7 mouse cellular contexts compared by ENCODE assay signal in genomic region chr13:117602181-117602580, GRCm38 (mm10). TPM values are rescaled to one million over a fixed set of nuclear protein-coding genes. Genes with fewer than 3 reads are reported as not detected.
A peak's percentile ranks its signal among the peaks of the same experiment; 100 is the strongest.
DNase-seq lines count a peak whose midpoint lies in the region; ATAC-seq and TF ChIP-seq lines count a peak whose summit lies in the region.

Hcn1 (plus strand) TSS chr13:117602320.

- H3K36me3 ChIP-seq in embryonic facial prominence, embryonic 10.5 days (replicated peaks) = no peaks in the 10 kb centered on the region
- H3K36me3 ChIP-seq in kidney, adult 2 months (ENCODE audit: control insufficient read depth, insufficient read depth, low read length) = no peaks in the 10 kb centered on the region
- no peaks in the 10 kb centered on the region for H3K36me3 ChIP-seq in limb, embryonic 12.5 days
- no peaks in the 10 kb centered on the region for H3K36me3 ChIP-seq in midbrain, embryonic 13.5 days
- H3K36me3 ChIP-seq in spleen, adult 2 months (ENCODE audit: control insufficient read depth, insufficient read depth, low read length) = no peaks in the 10 kb centered on the region

- no peaks in the 10 kb centered on the region for H3K9me3 ChIP-seq in embryonic facial prominence, embryonic 10.5 days
- no peaks in the 10 kb centered on the region for H3K9me3 ChIP-seq in limb, embryonic 12.5 days
- H3K9me3 ChIP-seq in midbrain, embryonic 13.5 days = no peaks in the 10 kb centered on the region

- TF ChIP-seq CTCF in kidney, adult 2 months (conservative IDR thresholded peaks at IDR 0.05; ENCODE audit: insufficient read depth, insufficient read length, low read depth, low read length) = peak; percentile 44; the same call in 1 of the 2 replicates
- peak; percentile 42; the same call in 1 of the 2 replicates for TF ChIP-seq CTCF in spleen, adult 2 months (IDR thresholded peaks at IDR 0.05; ENCODE audit: extremely low read depth, insufficient read depth, insufficient read length, insufficient replicate concordance)

- ATAC-seq in limb, embryonic 12.5 days (ENCODE audit: insufficient number of reproducible peaks, insufficient read depth, low FRiP score, low TSS enrichment, low read depth) = peak; percentile 93
- peak; percentile 99 for ATAC-seq in midbrain, embryonic 13.5 days

- H3K4me1 ChIP-seq in embryonic facial prominence, embryonic 10.5 days = peaks cover 15% of the 10 kb centered on the region
- H3K4me1 ChIP-seq in kidney, adult 2 months (ENCODE audit: control insufficient read depth, insufficient read depth, low read length) = 0 out of 2 replicates have a peak, but pooled peaks cover 3% of the 10 kb centered on the region
- peaks cover 11% of the 10 kb centered on the region for H3K4me1 ChIP-seq in limb, embryonic 12.5 days (replicated peaks)
- peaks cover 15% of the 10 kb centered on the region for H3K4me1 ChIP-seq in midbrain, embryonic 13.5 days (replicated peaks)
- H3K4me1 ChIP-seq in spleen, adult 2 months (ENCODE audit: control insufficient read depth, insufficient read depth, insufficient read length) = peaks cover 2% of the 10 kb centered on the region; the same call in 1 of the 2 replicates

- TF ChIP-seq POLR2A in kidney, adult 2 months (IDR thresholded peaks at IDR 0.05; ENCODE audit: low read depth, low read length) = no peak
- no peak for TF ChIP-seq POLR2A in spleen, adult 2 months (IDR thresholded peaks at IDR 0.05; ENCODE audit: low read depth, low read length)

- under 1% methylated on average over 45 of the region's 45 CpGs for WGBS in embryonic facial prominence, embryonic 10.5 days
- 1% methylated on average over 45 of the region's 45 CpGs for WGBS in kidney, adult 2 months
- WGBS in limb, embryonic 12.5 days = under 1% methylated on average over 45 of the region's 45 CpGs
- WGBS in midbrain, embryonic 13.5 days = under 1% methylated on average over 40 of the region's 45 CpGs
- 2% methylated on average over 45 of the region's 45 CpGs for WGBS in spleen, adult 2 months

- peak within 1 kb of the TSS; percentile 37 for H3K9ac ChIP-seq in limb, embryonic 12.5 days (replicated peaks)
- H3K9ac ChIP-seq in midbrain, embryonic 13.5 days (replicated peaks) = peak within 1 kb of the TSS; percentile 73

- peak within 1 kb of the TSS; percentile 54; the same call in 1 of the 2 replicates for H3K27ac ChIP-seq in embryonic facial prominence, embryonic 10.5 days (replicated peaks)
- no peak within 1 kb of the TSS for H3K27ac ChIP-seq in kidney, adult 2 months (ENCODE audit: insufficient read depth, low read depth, low read length)
- H3K27ac ChIP-seq in limb, embryonic 12.5 days = no peak within 1 kb of the TSS
- H3K27ac ChIP-seq in midbrain, embryonic 13.5 days = 0 out of 2 replicates have a peak within 1 kb of the TSS, but pooled peaks have one; percentile 30
- no peak within 1 kb of the TSS for H3K27ac ChIP-seq in spleen, adult 2 months (ENCODE audit: insufficient read depth, low read length)

- H3K4me3 ChIP-seq in embryonic facial prominence, embryonic 10.5 days = peak within 1 kb of the TSS; percentile 70
- H3K4me3 ChIP-seq in kidney, adult 2 months (ENCODE audit: insufficient read depth, low read depth, low read length) = peak within 1 kb of the TSS; percentile 19; the same call in 1 of the 2 replicates
- peak within 1 kb of the TSS; percentile 61 for H3K4me3 ChIP-seq in limb, embryonic 12.5 days (replicated peaks)
- peak within 1 kb of the TSS; percentile 76 for H3K4me3 ChIP-seq in midbrain, embryonic 13.5 days (replicated peaks)
- no peak within 1 kb of the TSS for H3K4me3 ChIP-seq in spleen, adult 2 months (ENCODE audit: extremely low read depth, insufficient read depth, insufficient read length)

- peak within 1 kb of the TSS; percentile 95 for H3K4me2 ChIP-seq in limb, embryonic 12.5 days
- peak within 1 kb of the TSS; percentile 92 for H3K4me2 ChIP-seq in midbrain, embryonic 13.5 days (replicated peaks)

- peaks cover 32% of the 10 kb centered on the region for H3K27me3 ChIP-seq in embryonic facial prominence, embryonic 10.5 days (replicated peaks; ENCODE audit: low read depth, poor library complexity, severe bottlenecking)
- H3K27me3 ChIP-seq in kidney, adult 2 months (replicated peaks; ENCODE audit: control insufficient read depth, insufficient read depth, low read length) = peaks cover 6% of the 10 kb centered on the region; the same call in 1 of the 2 replicates
- H3K27me3 ChIP-seq in limb, embryonic 12.5 days = peaks cover 33% of the 10 kb centered on the region
- H3K27me3 ChIP-seq in midbrain, embryonic 13.5 days = peaks cover 21% of the 10 kb centered on the region
- peaks cover 9% of the 10 kb centered on the region for H3K27me3 ChIP-seq in spleen, adult 2 months (ENCODE audit: control insufficient read depth, insufficient read depth, low read length)

- DNase-seq in adrenal gland, postnatal 36 days = peak; percentile 81 to 83
- peak; percentile 88 for DNase-seq in embryonic facial prominence, embryonic 10.5 days (ENCODE audit: low spot score)
- peak; percentile 27 to 56 for DNase-seq in heart, adult 18-20 months
- peak; percentile 49 for DNase-seq in kidney, adult 2 months
- DNase-seq in spleen, adult 2 months (ENCODE audit: low read depth in 1 of 2, low spot score in 2 of 2) = peak in 1 of 2 experiments; percentile 5

RNA-seq across cellular contexts. Expression of gene Hcn1, which starts in this region (rescaled TPM):
- under 1 TPM; 0.03 TPM for total RNA-seq in adrenal gland, postnatal 36 days (2021)
- polyA plus RNA-seq in embryonic facial prominence, embryonic 10.5 days (2016; fragmentation: Nextera tagmentation; extraction: Ambion mirVana) = 0.01 and 0.11 TPM in 2 replicates
- 1 to 10 TPM in 1 of 2 experiments, under 1 TPM in 1; 0.67 to 1.2 TPM for total RNA-seq in heart, adult 18-20 months (2021)
- under 0.01 TPM in 1 of 2 replicates, not detected in the other for polyA plus RNA-seq in kidney, adult 2 months (2012; rRNA removed)
- 0.12 and 0.15 TPM in 2 replicates for polyA plus RNA-seq in limb, embryonic 12.5 days (2016; fragmentation: Nextera tagmentation; extraction: Ambion mirVana)
- 0.14 and 0.23 TPM in 2 replicates for polyA plus RNA-seq in midbrain, embryonic 13.5 days (2015; fragmentation: Nextera tagmentation; extraction: Ambion mirVana)
- not detected in 2 replicates for polyA plus RNA-seq in spleen, adult 2 months (2012; rRNA removed)

Comparison
In these comparisons a context has a peak if more than half of its experiments do, and no peak if none do; other contexts are left out.
1. Peak in DNase-seq in adrenal gland, postnatal 36 days; RNA of the gene not detected or under 1 TPM.
2. Peak in DNase-seq, H3K4me3 ChIP-seq and H3K27ac ChIP-seq in embryonic facial prominence, embryonic 10.5 days; RNA of the gene not detected or under 1 TPM.
3. Peak in DNase-seq and H3K4me3 ChIP-seq in kidney, adult 2 months; RNA of the gene not detected or under 1 TPM.
4. Peak in ATAC-seq, H3K4me3 ChIP-seq, H3K9ac ChIP-seq and H3K4me2 ChIP-seq in limb, embryonic 12.5 days; RNA of the gene not detected or under 1 TPM.
5. Peak in ATAC-seq, H3K4me3 ChIP-seq, H3K27ac ChIP-seq, H3K9ac ChIP-seq and H3K4me2 ChIP-seq in midbrain, embryonic 13.5 days; RNA of the gene not detected or under 1 TPM.